Mouse (Mus musculus) lung, adult 2 months (tissue): Measurements from ENCODE around the gene Enpp6. TPM values are rescaled to one million over a fixed set of nuclear protein-coding genes. Genes with fewer than 3 reads are reported as not detected.
"Not testable (repeated sequence)": the region's sequence is repeated elsewhere in the genome, so short reads cannot be mapped to it uniquely, and the experiment has no call there.

Source experiments
- DNase-seq: peaks from one replicate; pipeline ENCODE4 v3.0.0; 2022
- H3K4me1 ChIP-seq: fragments of 200-500 bp; 2 replicates; pipeline ENCODE4 v1.6.1; 2011; ENCODE audit warnings: low read length; ENCODE audit not compliant: control insufficient read depth, insufficient read depth
- H3K4me3 ChIP-seq: fragments of 200-500 bp; replicated peaks from 2 replicates; pipeline ENCODE3; 2011; ENCODE audit warnings: low read depth, mild to moderate bottlenecking, control low read depth, low read length; ENCODE audit errors: extremely low read depth
- CTCF ChIP-seq: fragments of 200-500 bp; IDR thresholded peaks from 2 replicates; pipeline ENCODE4 v1.5.1; 2011; ENCODE audit warnings: mild to moderate bottlenecking, low read length, control low read depth; ENCODE audit not compliant: insufficient read depth
- POLR2A ChIP-seq: fragments of 200-500 bp; IDR thresholded peaks from 2 replicates; pipeline ENCODE4 v1.6.1; 2011; ENCODE audit warnings: low read depth, mild to moderate bottlenecking, control low read depth, low read length, borderline replicate concordance; ENCODE audit errors: extremely low read depth
- WGBS: fragments of 180-500 bp; shearing (Covaris S2); methylation state at CpG from one replicate; pipeline ENCODE4 v1.1.7; 2018; 5-methylcytosine and 5-hydroxymethylcytosine counted together
- polyA plus RNA-seq: library from polyadenylated mRNA; depleted of rRNA; stranded (reverse); fragments of >200 nt; gene quantifications from 2 replicates; pipeline ENCODE4 v1.2.3, GENCODE M21; 2012

Gene Enpp6
- polyA plus RNA-seq, 1 experiment: 10.4 TPM

DNA sequence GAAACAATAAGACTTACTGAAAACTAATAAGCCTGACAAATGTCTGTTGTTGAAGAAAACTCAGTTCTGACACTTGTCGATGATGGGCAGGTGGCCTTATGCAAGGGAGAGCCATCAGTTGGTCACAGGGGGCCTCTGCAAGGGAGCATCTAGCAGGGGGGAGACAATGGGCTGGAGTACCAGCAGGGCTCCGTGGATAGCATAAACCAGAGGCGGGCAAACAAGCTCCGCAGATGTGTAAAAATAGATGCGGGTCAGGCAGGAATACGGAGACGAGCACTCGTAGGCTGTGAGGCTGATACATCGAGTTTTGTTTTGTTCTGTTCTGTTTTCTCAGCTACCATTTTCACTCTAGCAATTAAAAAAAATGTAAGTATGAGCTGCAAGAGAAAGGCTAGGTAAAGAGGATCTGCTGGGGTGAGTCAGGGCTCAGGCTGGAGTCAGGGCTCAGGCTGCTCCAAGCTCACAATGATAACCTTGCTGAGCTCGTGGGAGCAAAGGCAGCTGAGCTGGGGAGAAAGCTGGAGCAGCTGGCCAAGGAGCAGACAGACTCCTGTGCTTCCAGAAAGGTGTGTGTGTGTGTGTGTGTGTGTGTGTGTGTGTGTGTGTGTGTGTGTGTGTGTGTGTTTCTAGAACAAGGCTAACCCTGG lies 40.3 kb downstream of the Enpp6 start:
- Histone ChIP-seq H3K4me3 (no peak overlapping the region), H3K4me1 (no peaks in the 10 kb centered on the region)
- no peak for DNase-seq
- 78% methylated on average over 10 of the region's 10 CpGs for WGBS
- TF ChIP-seq CTCF: no peak
- TF ChIP-seq POLR2A: no peak

DNA sequence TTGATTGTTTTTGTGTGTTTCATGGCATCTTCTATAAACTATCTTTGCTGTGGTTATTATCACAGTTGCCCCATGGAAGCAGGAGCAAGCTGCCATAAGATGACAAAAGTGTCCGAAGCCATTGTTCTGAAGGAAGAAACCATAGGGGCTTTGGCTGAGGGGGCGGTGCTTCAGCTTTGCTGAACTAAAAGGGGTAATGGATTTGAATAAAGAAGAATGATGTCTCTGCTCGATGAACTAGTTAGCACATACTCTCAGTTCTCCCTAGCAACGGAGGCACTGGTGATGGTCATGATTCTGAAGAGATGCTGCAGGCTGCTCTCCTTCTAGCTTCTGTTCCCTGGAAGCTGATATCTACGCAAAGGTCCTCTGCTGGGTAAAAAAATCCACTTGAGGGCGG lies 41.8 kb downstream of the Enpp6 start:
- WGBS: 85% methylated on average over 6 of the region's 6 CpGs
- DNase-seq: no peak
- TF ChIP-seq POLR2A: no peak
- no peak for TF ChIP-seq CTCF
- Histone ChIP-seq H3K4me1 (no peaks in the 10 kb centered on the region), H3K4me3 (no peak overlapping the region)

DNA sequence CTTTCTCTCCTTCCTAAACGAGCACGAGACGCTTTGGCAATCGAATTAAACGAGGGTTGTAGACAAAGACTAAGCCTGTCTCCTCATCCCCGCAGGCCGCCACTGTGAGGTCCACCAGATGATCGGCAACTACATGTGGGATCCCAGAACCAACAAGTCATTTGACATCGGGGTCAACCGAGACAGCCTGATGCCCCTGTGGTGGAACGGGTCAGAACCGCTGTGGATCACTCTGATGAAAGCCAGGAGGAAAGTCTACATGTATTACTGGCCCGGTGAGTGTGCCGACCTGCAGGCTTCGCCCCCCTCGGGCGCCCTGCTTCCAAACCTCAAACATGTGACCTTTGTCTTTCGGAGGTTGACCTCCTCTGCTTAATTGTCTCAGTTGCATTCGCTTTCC lies 43.6 kb downstream of the Enpp6 start:
- 94% methylated on average over 19 of the region's 19 CpGs for WGBS
- no peak for TF ChIP-seq POLR2A
- no peak for TF ChIP-seq CTCF
- no peak for DNase-seq
- Histone ChIP-seq H3K4me1 (no peaks in the 10 kb centered on the region), H3K4me3 (no peak overlapping the region)

DNA sequence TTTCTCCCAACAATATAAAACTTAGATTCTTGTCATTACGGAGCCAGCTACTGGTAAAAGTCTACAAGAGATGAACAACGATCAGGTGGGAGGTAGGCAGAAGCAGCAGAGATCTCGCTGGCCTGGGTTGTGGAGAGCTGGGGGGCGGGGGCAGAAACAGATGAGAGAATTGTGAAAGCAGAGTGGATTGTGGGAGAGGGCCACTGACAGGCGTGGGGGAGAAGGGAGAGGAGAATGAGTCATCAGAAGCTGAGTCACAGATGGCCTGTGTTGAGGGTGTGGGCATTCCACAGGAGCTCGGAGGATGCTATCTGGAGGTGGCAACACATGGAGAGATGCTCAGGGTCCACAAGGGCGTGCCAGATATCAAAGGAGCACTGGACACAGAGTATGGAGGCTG lies 45.4 kb downstream of the Enpp6 start:
- Histone ChIP-seq H3K4me3 (no peak overlapping the region), H3K4me1 (no peaks in the 10 kb centered on the region)
- TF ChIP-seq CTCF: no peak
- no peak for TF ChIP-seq POLR2A
- DNase-seq: no peak
- WGBS: 74% methylated on average over 7 of the region's 7 CpGs

DNA sequence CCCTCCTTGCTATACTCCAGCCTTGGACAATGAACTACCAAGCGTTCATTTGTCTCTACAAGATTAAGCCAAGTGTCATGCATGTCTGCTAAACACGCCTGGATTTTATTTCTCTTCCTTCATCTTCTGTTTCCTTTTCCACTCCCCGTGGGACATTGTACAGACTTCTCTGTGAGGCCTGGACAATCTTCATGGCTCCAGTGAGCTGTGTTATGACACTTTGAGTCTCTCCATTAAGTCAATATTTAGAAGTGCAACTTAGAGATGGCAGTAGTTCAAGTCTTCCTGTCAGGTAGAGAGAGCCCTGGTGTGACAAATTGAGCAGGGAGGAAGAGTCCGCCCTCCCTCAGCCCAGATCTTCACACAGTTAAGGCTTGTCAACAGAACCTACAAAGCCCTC lies 47.3 kb downstream of the Enpp6 start:
- Histone ChIP-seq H3K4me1 (no peaks in the 10 kb centered on the region), H3K4me3 (no peak overlapping the region)
- no peak for TF ChIP-seq POLR2A
- TF ChIP-seq CTCF: no peak
- no peak for DNase-seq
- 54% methylated on average over 4 of the region's 4 CpGs for WGBS

DNA sequence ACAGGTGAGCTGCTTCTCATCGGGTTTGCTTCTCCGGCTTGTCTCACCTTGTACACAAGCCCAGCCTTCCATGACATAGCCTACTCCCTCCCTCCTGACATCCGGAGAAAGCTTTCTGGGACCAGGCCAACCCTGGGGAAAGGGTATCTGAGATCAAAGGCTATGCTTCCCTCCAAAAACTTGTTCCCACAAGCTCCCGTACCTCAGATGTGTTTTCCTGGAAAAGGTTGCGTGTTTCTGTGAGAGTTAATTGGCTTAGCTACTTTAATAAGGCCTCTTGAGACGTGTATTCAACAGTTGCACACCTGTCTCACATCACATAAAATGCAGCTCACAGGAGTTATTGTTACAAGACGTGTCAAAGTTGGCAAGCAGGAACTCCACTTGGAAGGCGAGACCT lies 49.8 kb downstream of the Enpp6 start:
- no peak for DNase-seq
- TF ChIP-seq CTCF: no peak
- TF ChIP-seq POLR2A: no peak
- Histone ChIP-seq H3K4me3 (no peak overlapping the region), H3K4me1 (no peaks in the 10 kb centered on the region)
- 85% methylated on average over 8 of the region's 8 CpGs for WGBS

DNA sequence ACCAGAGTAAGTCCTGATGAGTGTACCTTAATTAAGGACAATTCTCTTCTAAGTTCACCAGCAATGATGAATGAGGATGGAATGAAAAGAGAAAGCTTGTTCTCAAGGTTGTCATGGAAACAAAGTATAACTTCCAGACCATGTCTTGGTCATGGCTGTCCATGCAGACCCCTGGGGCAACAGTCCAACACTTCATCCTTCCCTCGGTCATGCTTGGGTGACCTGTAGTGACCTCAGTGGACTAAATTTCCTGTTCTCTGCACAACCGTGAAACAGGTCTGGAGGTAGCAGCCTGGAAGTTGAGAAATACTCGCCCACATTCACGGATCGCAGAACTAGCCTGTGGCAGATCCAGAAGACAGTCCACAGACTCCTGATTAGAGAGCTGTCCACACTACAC lies 50.7 kb downstream of the Enpp6 start:
- H3K4me3 ChIP-seq: no peak overlapping the region
- DNase-seq: no peak
- H3K4me1 ChIP-seq: no peaks in the 10 kb centered on the region
- WGBS: 80% methylated on average over 5 of the region's 5 CpGs
- TF ChIP-seq POLR2A (no peak), CTCF (no peak)

DNA sequence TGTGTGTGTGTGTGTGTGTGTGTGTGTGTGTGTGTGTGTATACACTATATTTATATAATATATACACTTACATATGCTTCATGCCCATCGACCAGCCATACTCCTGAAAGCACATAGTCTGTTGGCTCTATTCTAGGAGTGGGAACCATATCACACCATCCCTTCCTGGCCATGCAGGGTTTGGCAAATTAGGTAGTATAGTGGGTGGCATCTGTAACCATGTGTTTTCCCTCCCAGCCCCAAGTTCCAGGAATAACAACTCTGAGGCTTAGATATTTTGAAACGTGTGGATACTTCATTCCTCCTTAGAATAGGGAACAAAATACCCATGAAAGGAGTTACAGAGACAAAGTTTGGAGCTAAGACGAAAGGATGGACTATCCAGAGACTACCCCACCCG lies 53.5 kb downstream of the Enpp6 start:
- DNase-seq, H3K4me3 ChIP-seq, H3K4me1 ChIP-seq: not testable (repeated sequence)
- 75% methylated on average over 4 of the region's 4 CpGs for WGBS

DNA sequence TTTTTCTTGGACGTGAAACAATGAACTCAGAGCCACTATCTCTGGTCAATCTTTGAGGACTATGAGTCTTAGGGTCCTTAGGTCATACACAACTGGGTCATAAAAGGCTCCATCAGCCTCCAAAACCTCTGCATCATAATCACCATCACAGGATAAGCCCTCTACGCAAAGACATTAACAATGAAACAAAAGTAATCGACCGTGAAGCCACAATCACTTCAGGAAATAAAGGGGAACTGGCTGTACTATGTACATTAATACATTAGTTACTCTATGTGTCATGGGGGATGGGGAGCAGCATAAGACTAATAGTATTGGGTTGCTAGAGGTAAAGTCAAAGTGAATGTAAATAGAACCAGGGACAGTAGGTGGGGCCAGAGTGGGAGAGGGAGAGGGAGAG lies 59.7 kb downstream of the Enpp6 start:
- WGBS: 51% methylated on average over 4 of the region's 4 CpGs
- DNase-seq: no peak
- Histone ChIP-seq H3K4me3 (no peak overlapping the region), H3K4me1 (no peaks in the 10 kb centered on the region; the same call in 1 of the 2 replicates)
- TF ChIP-seq CTCF: no peak
- no peak for TF ChIP-seq POLR2A

DNA sequence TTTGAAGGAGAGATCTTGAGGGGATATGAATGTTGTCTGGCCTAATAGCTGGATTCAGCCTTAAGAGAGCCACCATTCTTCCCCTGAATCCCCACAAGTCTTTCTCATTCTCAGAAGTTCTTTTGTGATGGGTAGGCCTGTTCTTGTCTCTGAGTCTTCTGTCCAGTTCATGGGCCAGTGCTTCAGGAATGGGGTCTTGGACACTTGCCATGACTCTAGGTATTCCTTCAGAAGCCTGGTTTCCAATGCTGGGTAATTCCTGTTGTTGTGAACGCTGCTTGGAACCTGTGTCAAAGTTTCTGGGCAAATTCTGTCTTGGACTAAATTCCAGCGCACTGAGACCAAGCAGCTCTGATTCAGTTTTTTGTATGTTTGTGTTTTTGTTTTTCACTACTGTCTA lies 60.5 kb downstream of the Enpp6 start:
- no peaks in the 10 kb centered on the region; the same call in 1 of the 2 replicates for H3K4me1 ChIP-seq
- WGBS: 91% methylated on average over 2 of the region's 2 CpGs

More for the DNA sequence above, 60.5 kb downstream of the Enpp6 start:
- TF ChIP-seq CTCF (no peak), POLR2A (no peak)
- no peak overlapping the region for H3K4me3 ChIP-seq
- no peak for DNase-seq
